Mouse (Mus musculus) thymus, postnatal 0 days (tissue): ENCODE measurements around the gene Cyp2c50. TPM values are rescaled to one million over a fixed set of nuclear protein-coding genes. Genes with fewer than 3 reads are reported as not detected.
"Not testable (repeated sequence)": the region's sequence is repeated elsewhere in the genome, so short reads cannot be mapped to it uniquely, and the experiment has no call there.

ENCODE experiments used
- DNase-seq: peaks from one replicate; pipeline ENCODE4 v3.0.0-alpha.2; 2015; ENCODE audit warnings: low spot score
- polyA plus RNA-seq: library from polyadenylated mRNA; unstranded; fragments of >200 nt; fragmentation: Nextera tagmentation; extraction: Ambion mirVana; gene quantifications from 2 replicates; pipeline ENCODE4 v1.2.1, GENCODE M21; 2015

Cyp2c50 gene
- not detected in 2 replicates for polyA plus RNA-seq

GRCm38 (mm10) chr19:40089421-40089820 is at the start of gene Cyp2c50:
Gene Cyp2c50, plus strand, starts transcription at chr19:40089688.
- not testable (repeated sequence) for DNase-seq

- DNase-seq, result no peak
Measured at GRCm38 (mm10) chr19:40073701-40074100, 15.8 kb upstream of the Cyp2c50 start, which contains the start of gene Cyp2c54. Gene Cyp2c54, minus strand, starts transcription at chr19:40073827.

GRCm38 (mm10) chr19:40088381-40088780 is 1.1 kb upstream of the Cyp2c50 start:
- DNase-seq, result no peak

- DNase-seq, result no peak
Measured at GRCm38 (mm10) chr19:40091111-40091510, 1.6 kb downstream of the Cyp2c50 start.

DNA sequence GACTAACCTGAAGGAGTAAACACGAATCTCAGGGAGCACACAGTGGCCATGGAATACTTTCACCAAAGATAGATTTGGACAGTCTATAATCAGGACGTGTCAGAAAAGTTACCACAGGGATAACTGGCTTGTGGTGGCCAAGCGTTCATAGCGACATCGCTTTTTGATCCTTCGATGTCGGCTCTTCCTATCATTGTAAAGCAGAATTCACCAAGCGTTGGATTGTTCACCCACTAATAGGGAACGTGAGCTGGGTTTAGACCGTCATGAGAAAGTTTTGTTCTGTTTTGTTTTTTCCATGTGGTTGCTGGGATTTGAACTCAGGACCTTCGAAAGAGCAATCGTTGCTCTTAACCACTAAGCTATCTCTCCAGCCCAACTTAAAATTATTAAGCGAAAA is 30.1 kb downstream of the Cyp2c50 start:
- not testable (repeated sequence) for DNase-seq

DNA sequence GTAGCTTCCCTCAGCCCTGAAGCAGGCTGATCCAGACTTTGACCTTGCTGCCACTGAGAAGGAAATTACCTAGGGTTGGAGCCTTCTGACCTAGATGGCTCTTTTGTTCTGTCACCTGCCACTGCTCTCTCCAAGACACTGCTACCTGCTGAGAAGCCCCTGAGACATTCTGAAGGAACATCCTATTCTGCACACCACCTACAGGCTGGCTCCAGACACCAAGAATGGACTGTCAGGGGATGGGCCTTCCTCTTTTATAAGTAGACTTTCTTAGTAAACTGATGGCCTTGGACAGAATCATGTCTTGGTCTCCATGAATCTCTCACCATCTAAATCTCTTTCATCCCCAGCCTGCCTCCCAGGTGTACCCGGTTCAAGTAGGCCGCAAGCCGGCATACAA is 35.7 kb downstream of the Cyp2c50 start:
- not testable (repeated sequence) for DNase-seq

DNA sequence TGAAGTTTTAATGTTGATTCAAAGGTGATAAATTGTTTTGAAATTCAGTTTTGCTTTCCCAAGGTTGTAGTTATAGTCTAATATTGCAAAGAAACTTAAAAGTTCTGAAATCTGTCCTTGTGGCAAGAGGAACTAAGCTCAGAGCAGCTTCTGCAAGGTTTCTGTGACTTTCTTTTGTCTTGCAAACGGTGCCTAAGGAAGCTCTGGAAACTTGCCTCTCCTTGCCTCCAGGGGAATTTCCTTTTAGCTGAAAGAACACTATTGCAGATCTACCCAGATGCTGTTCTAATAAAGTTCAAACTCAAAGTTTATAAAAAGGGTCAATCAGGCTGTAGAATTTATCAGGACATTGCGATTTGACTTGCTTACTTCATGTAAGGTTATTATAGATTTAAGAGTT is 37.5 kb downstream of the Cyp2c50 start:
- not testable (repeated sequence) for DNase-seq

Other genes starting within 250 kb of the Cyp2c50 start
- not detected in 2 replicates for gene Cyp2c69, start 202.9 kb upstream of the Cyp2c50 start, polyA plus RNA-seq
- not detected in 2 replicates for gene Cyp2c37, start 97.3 kb upstream of the Cyp2c50 start, polyA plus RNA-seq
- not detected in 2 replicates for gene Cyp2c54, start 15.9 kb upstream of the Cyp2c50 start, polyA plus RNA-seq
- gene Cyp2c70, start 97.6 kb downstream of the Cyp2c50 start, polyA plus RNA-seq, result not detected in 2 replicates
- 494 TPM in 2 replicates for gene Pdlim1, start 182.2 kb downstream of the Cyp2c50 start, polyA plus RNA-seq